Mouse (Mus musculus): Measurements from ENCODE around the gene Cyp2a4.
"Not testable (repeated sequence)": the region's sequence is repeated elsewhere in the genome, so short reads cannot be mapped to it uniquely, and the experiment has no call there.

DNA sequence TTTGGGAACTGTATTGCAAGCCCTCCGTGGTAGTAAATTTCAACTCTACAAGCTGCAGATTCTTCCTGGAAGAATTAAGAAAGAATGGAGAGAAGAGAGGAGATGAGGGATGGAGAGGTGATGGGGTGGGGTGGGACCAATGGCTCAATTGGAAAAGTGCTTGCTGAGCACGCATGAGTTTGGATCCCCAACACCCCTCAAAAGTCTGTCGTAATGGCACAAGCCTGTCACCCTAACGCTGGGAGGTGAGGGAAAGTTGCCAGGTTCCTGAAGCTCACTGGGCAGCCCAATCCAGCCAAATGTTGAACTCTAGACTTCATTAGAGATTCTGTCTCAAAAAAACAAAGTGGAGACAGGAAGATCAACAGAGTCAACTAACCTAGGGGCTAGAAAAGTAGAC lies 8.8 kb downstream of the Cyp2a4 start:
- not testable (repeated sequence) for TF ChIP-seq CTCF, EP300 (IDR thresholded peaks at IDR 0.05; ENCODE audit: low read depth)

All from liver, postnatal 0 days (tissue).